Mouse (Mus musculus) c-Kit-positive CD71-positive TER-119-negative erythroid progenitor cells, embryonic 14.5 days (primary cell): ENCODE data around the gene Palmd.

Source experiments
- DNase-seq: peaks from one replicate; pipeline ENCODE4 v3.0.0-alpha.2; 2013; ENCODE audit warnings: low read depth

Gene Palmd

DNA sequence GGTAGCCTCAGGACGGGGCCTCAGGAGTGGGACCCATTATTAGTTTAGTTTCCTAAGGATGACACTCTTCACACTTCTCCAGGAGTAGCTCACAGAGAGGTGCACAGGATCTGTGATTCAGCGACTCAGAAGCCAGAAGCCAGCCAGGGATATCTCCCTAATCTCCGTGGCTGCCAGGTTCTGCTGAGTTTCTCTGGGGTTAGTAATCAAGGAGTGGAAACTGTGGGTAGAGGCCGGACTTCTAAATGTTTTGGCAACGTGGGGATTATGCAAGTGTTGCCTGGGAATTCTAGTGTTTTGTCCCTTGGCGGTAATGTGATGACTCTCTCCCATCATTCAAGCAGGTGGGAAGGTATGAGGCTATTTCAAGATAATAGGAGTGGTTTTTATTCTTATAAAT, 13.7 kb downstream of the Palmd start:
- no peak for DNase-seq

DNA sequence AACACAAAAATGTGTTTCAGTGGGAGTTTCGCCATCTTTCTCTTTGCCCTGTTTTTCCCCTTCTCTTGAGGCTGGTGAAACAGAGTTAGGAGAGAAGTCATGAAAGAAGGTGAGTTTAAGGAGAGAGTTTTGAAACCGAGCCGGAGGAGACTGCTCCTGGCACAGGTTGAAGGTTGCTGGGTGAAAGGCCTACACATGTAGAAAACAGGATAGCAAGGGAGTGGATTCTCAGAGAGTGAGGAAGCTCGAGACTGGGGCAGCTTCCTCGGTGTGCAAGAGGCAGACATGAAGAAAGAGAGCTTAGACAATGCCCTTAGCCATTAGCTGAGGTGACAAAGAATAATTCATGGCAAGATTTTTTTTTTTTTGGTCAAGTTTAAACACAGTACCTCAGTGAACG, 15.4 kb downstream of the Palmd start:
- no peak for DNase-seq

DNA sequence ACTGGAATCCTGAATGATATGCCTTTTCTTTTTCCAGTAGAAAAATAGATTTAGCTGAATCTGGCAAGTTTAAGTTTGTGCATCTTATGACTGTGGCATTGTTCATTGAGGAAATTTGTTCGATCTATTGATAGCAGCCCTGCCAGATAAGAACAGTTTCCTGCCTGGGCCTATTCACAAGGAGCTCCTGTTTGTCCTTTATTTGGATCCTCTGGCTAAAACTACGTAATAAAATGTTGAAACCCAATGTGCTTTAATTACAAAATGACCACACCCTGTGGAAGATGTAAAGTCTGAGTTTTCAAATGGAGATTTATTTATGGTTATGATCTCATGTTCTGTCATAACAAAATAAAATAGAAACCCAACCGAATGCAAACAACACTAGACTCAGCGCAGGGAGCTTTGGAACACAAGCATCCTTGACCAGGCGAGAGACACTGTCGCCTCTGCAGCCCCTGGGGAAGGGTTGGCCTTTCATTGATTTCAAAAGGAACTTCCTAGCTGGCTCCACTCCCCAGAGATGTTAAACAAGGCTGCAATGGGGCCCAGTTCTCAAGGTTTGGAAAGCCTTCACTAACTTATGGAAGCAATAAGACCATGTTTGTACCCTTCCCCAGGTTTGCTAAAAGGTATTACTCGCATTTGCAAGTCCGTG, 16.4 kb downstream of the Palmd start:
- no peak for DNase-seq

DNA sequence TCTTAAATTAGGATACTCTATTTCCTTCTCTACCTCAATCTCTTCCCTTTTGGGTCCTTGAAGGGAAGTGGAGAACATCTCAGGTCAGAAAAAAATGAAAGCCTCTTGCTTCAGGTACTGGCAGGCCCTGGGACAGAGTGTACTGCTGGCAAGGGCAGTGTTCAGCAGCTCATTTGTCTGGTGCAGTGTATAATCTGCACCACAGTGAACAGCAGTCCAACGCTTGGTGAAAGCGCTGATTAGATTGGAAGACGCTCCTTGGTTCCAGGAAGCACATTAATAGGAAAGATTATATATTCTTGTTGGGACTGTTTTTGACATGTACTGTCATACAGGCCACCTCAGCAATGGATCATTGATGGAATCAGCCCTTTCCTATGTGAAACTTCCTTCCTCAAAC, 17.3 kb downstream of the Palmd start:
- DNase-seq: no peak

GRCm38 (mm10) chr3:116950665-116951115, 18.1 kb downstream of the Palmd start:
- DNase-seq: no peak

- no peak for DNase-seq
Measured at GRCm38 (mm10) chr3:116946476-116946875, 22.3 kb downstream of the Palmd start.

DNA sequence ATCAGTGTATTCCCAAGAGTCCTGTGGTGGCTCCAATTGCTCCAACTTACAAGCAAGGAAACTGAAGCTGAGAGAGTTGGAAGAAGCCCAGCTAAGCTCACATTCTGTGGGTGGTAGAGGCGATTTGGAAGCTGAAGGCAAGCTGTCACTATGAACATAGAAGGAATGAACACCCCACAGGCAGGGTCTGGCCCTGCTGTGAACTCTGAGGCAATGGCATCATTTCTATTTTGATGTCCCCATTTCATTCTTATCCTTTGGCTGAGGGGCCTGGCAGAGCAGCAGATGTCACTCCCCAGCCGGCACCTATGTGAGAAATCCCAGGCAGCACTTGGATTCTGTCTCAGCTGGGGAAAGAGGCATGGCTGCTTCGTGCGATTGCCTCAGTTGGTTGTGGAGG, 25.4 kb downstream of the Palmd start:
- DNase-seq: no peak

- DNase-seq: no peak
Measured at GRCm38 (mm10) chr3:116942751-116943150, 26.0 kb downstream of the Palmd start.

DNA sequence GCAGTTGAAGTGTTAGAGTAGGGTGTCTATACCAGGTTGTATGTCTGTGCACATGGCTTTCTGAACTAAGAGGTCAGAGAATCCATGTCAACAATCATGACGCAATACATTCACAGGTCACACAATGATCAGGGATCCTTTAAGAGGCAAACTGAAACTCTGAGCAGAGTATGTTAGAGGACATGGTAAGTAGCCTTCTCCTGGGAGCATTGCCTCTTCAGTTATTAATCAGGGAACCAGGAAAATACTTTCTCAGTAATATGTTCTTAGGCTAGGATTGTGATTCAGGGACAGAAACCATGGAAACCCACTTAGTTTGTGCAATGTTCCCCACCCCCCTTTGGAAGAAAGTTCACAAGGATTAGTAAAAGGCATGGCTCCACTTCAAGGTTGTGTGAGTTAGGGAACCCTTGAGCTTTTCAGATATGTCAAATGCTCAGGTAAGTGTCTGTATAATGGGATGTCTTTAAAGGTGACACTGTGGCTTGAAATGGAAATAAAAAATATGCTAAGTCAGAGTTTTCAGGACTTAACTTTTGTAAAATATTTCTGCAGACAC, 27.1 kb downstream of the Palmd start:
- DNase-seq: no peak

GRCm38 (mm10) chr3:116940804-116941558, 27.8 kb downstream of the Palmd start:
- no peak for DNase-seq

DNA sequence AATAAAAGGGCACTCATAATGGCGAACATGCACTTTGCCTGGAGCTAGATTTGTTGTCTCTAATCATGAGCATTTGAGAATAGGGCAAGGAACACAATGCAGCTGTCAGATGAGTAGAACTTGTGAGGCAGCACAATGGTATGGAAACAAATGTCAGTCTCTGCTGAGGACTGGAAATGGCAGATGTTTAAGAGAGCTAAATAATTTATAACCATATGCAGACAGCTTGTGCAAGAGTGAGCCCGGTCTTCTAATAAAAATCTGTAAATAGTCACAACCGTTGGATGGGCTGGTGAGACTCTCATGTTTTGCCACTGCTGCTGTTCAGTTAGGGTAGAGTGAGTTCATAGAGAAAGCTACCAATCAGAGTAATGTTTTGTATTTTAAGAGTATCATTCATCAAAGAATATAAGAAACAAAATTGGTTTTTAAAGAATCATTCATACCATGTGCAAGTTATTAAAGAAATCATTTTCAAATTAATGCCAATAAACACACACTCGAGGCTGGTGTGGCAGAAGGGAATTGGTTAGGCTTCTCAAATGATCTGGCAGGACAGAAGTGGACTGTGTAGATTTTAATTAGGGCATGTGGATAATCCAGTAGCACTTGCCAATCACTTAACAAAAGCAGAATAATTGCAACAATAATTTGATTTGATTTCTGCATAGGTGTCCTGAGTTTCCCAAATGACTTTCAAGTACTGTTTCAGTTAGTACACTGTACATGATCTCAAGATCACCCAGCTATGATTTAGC, 31.7 kb downstream of the Palmd start:
- no peak for DNase-seq

- DNase-seq: no peak
Measured at GRCm38 (mm10) chr3:116933158-116933557, 35.6 kb downstream of the Palmd start.

- no peak for DNase-seq
Measured at GRCm38 (mm10) chr3:116928994-116929393, 39.8 kb downstream of the Palmd start.

GRCm38 (mm10) chr3:116923042-116923441, 45.7 kb downstream of the Palmd start:
- DNase-seq: no peak

DNA sequence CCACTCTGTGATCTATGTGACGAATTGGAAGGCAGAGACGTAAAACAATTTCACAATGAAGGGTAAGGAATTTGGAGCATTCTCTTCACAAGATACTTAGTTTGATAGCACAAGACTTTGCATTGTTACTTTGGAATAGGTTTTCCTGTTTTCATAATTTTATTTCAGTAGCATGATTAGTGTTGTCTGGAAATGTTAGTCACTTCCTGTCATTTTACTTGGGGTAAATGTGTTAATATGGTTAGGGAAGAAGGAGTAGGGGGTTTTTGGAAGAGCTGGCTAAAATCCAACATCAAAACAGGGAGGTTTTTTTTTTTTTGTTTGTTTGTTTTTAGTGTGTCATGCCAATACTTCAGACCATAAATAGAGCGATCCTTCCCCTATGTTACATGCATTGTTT, 47.3 kb downstream of the Palmd start:
- DNase-seq: no peak

GRCm38 (mm10) chr3:116917016-116917415, 51.8 kb downstream of the Palmd start:
- no peak for DNase-seq

GRCm38 (mm10) chr3:116914931-116915330, 53.9 kb downstream of the Palmd start:
- no peak for DNase-seq

DNA sequence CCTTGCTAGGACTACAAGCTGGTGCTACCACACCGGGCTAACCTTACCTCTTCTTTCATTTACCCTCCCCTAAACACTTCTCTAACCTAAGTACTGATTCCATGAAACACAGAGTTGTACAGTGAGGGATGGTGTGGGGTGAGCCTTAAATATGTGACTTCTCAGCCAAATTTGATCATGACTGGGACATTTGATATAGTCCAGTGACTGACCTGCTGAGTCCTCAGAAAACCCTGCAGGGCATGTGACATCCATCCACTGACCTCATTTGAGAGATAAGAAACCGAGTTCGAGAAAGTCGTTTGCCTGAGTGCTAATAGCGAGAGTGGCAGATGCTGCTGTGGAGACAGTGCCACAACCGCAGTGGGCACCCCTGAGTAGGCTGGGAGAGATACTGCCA, 54.4 kb downstream of the Palmd start:
- DNase-seq: no peak

DNA sequence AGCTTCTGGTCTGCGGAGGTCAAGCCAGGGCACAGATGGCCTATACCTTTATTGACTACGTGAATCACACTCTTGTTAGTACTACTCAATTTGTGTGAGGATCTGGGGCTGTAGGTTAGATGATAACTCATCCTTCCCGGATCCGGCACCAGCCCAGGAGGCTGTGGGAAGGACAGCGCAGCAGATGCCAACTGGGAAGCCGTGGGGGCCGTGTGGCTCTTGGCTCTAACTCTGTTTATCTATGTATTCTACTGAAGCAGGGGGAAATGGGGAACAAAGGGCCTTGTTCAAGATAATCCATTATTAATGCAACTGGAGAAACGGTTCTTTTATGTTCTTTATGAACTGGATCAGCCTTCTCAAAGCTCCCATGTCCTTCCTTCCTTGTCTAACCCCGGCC, 62.2 kb downstream of the Palmd start:
- DNase-seq: no peak

DNA sequence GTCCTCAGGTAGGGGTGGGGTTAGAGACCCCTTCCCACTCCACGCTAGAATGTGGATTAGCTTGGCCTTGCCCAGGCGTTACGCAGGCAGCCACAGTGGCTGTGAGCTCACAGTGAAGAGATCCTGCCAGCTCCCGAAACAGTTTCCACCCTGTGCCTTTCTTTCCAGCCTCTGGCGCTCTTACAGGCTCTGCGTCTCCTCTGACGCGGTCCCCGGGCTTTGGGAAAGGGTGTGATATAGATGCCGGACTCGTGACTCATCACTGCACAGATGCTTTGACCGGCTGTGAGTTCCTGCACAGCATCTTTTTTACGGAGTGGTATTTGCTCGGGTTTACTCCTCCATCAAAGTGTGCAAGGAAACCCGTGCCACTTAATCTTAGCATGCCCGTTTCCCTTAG, 62.9 kb downstream of the Palmd start:
- DNase-seq: no peak

DNA sequence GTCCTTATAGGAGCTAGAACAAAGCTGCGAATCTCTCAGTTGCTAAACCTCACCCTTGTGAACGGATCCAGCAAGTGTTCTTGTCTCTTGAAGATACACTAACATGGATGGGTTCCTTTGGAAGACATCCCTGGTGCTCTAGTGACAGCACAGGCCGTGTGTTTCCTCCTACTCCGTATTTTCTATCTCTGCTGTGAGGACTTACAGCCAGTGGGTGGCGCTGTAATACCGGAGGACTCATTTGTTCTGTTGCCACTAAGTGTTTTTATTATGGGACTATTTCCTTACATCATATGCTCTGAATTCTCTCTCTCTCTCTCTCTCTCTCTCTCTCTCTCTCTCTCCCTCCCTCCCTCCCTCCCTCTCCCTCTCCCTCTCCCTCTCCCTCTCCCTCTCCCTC, 64.6 kb downstream of the Palmd start:
- peak; percentile 17 for DNase-seq

DNA sequence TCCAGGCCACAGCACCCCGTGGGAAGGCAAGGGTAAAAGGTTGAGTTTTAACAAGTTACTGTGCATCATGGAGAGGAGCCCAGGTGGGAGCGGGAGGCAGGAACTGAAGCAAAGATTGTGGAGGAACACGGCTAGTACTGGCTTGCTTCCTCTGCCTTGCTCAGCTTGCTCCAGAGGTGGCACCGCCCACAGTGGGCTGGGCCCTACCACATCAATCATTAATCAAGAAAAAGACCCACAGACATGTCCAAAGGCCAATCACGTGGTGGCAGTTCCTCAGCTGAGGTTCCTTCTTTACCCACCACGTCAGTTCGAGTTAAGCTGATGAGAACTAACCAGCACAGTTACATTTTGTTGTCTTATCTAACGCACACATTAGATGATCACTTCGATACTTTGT, 75.9 kb downstream of the Palmd start:
- DNase-seq: no peak

- no peak for DNase-seq
Measured at GRCm38 (mm10) chr3:116892206-116892563, 76.6 kb downstream of the Palmd start.
